Mouse (Mus musculus): ENCODE results near the gene Ucp2. TPM values are rescaled to one million over a fixed set of nuclear protein-coding genes. Genes with fewer than 3 reads are reported as not detected.
A peak's percentile ranks its signal among the peaks of the same experiment; 100 is the strongest.

The Ucp2 gene
- polyA plus RNA-seq, 1 experiment = 172 TPM

GRCm38 (mm10) chr7:100535831-100536230, 42.7 kb downstream of the Ucp2 start:
- no peak for DNase-seq
- WGBS = 84% methylated on average over 2 of the region's 2 CpGs
- Histone ChIP-seq H3K36me3 (ENCODE audit: control insufficient read depth, insufficient read depth, low read length) (peaks cover 2% of the 10 kb centered on the region; the same call in 1 of the 2 replicates), H3K4me1 (ENCODE audit: control insufficient read depth, insufficient read depth, low read length) (peaks cover 2% of the 10 kb centered on the region; the same call in 1 of the 2 replicates), H3K4me3 (ENCODE audit: insufficient read depth, low read depth, low read length) (no peak overlapping the region), H3K27ac (ENCODE audit: insufficient read depth, low read depth, low read length) (no peak overlapping the region), H3K27me3 (replicated peaks; ENCODE audit: control insufficient read depth, insufficient read depth, low read length) (no peaks in the 10 kb centered on the region)
- TF ChIP-seq POLR2A (IDR thresholded peaks at IDR 0.05; ENCODE audit: low read depth, low read length) (no peak), CTCF (conservative IDR thresholded peaks at IDR 0.05; ENCODE audit: insufficient read depth, insufficient read length, low read depth, low read length) (no peak)

- no peaks in the 10 kb centered on the region for H3K27me3 ChIP-seq (replicated peaks; ENCODE audit: control insufficient read depth, insufficient read depth, low read length)
- H3K4me1 ChIP-seq (ENCODE audit: control insufficient read depth, insufficient read depth, low read length) = peaks cover 2% of the 10 kb centered on the region; the same call in 1 of the 2 replicates
- peak within 1 kb of the TSS; percentile 76 for H3K4me3 ChIP-seq (ENCODE audit: insufficient read depth, low read depth, low read length)
- DNase-seq = peak; percentile 94
- under 1% methylated on average over 33 of the region's 33 CpGs for WGBS
- no peak for TF ChIP-seq POLR2A (IDR thresholded peaks at IDR 0.05; ENCODE audit: low read depth, low read length)
- TF ChIP-seq CTCF (conservative IDR thresholded peaks at IDR 0.05; ENCODE audit: insufficient read depth, insufficient read length, low read depth, low read length) = no peak
- H3K36me3 ChIP-seq (ENCODE audit: control insufficient read depth, insufficient read depth, low read length) = peaks cover 2% of the 10 kb centered on the region; the same call in 1 of the 2 replicates
- H3K27ac ChIP-seq (ENCODE audit: insufficient read depth, low read depth, low read length) = peak within 1 kb of the TSS; percentile 77
These were observed 43.8 kb downstream of the Ucp2 start, which contains the start of gene Coa4 for GRCm38 (mm10) chr7:100536804-100537518. Gene Coa4 (plus strand): TSS chr7:100537071.

- peak overlapping the region; percentile 58 for H3K27ac ChIP-seq (ENCODE audit: insufficient read depth, low read depth, low read length)
- H3K4me1 ChIP-seq (ENCODE audit: control insufficient read depth, insufficient read depth, low read length) = peaks cover 2% of the 10 kb centered on the region; the same call in 1 of the 2 replicates
- peak overlapping the region; percentile 66; the same call in 1 of the 2 replicates for H3K4me3 ChIP-seq (ENCODE audit: insufficient read depth, low read depth, low read length)
- 14% methylated on average over 7 of the region's 7 CpGs for WGBS
- H3K27me3 ChIP-seq (replicated peaks; ENCODE audit: control insufficient read depth, insufficient read depth, low read length) = no peaks in the 10 kb centered on the region
- H3K36me3 ChIP-seq (ENCODE audit: control insufficient read depth, insufficient read depth, low read length) = peaks cover 2% of the 10 kb centered on the region; the same call in 1 of the 2 replicates
- no peak for TF ChIP-seq CTCF (conservative IDR thresholded peaks at IDR 0.05; ENCODE audit: insufficient read depth, insufficient read length, low read depth, low read length)
- no peak for TF ChIP-seq POLR2A (IDR thresholded peaks at IDR 0.05; ENCODE audit: low read depth, low read length)
- peak; percentile 29 for DNase-seq
These were observed 44.4 kb downstream of the Ucp2 start for GRCm38 (mm10) chr7:100537519-100537902.

GRCm38 (mm10) chr7:100539516-100539915, 46.4 kb downstream of the Ucp2 start:
- no peak overlapping the region for H3K4me3 ChIP-seq (ENCODE audit: insufficient read depth, low read depth, low read length)
- DNase-seq = no peak

GRCm38 (mm10) chr7:100544437-100544836, 51.3 kb downstream of the Ucp2 start:
- WGBS = 39% methylated on average over 1 of the region's 1 CpGs
- peaks cover 3% of the 10 kb centered on the region; the same call in 1 of the 2 replicates for H3K4me1 ChIP-seq (ENCODE audit: control insufficient read depth, insufficient read depth, low read length)
- peaks cover 1% of the 10 kb centered on the region; the same call in 1 of the 2 replicates for H3K36me3 ChIP-seq (ENCODE audit: control insufficient read depth, insufficient read depth, low read length)
- H3K27ac ChIP-seq (ENCODE audit: insufficient read depth, low read depth, low read length) = no peak overlapping the region
- no peaks in the 10 kb centered on the region for H3K27me3 ChIP-seq (replicated peaks; ENCODE audit: control insufficient read depth, insufficient read depth, low read length)
- H3K4me3 ChIP-seq (ENCODE audit: insufficient read depth, low read depth, low read length) = no peak overlapping the region
- TF ChIP-seq CTCF (conservative IDR thresholded peaks at IDR 0.05; ENCODE audit: insufficient read depth, insufficient read length, low read depth, low read length) = no peak
- no peak for TF ChIP-seq POLR2A (IDR thresholded peaks at IDR 0.05; ENCODE audit: low read depth, low read length)
- peak; percentile 47 for DNase-seq

More at GRCm38 (mm10) chr7:100539516-100539915, 46.4 kb downstream of the Ucp2 start:
- no peak for TF ChIP-seq CTCF (conservative IDR thresholded peaks at IDR 0.05; ENCODE audit: insufficient read depth, insufficient read length, low read depth, low read length)
- no peak for TF ChIP-seq POLR2A (IDR thresholded peaks at IDR 0.05; ENCODE audit: low read depth, low read length)
- Histone ChIP-seq H3K4me1 (ENCODE audit: control insufficient read depth, insufficient read depth, low read length) (peaks cover 2% of the 10 kb centered on the region; the same call in 1 of the 2 replicates), H3K36me3 (ENCODE audit: control insufficient read depth, insufficient read depth, low read length) (peaks cover 2% of the 10 kb centered on the region; the same call in 1 of the 2 replicates), H3K27me3 (replicated peaks; ENCODE audit: control insufficient read depth, insufficient read depth, low read length) (no peaks in the 10 kb centered on the region), H3K27ac (ENCODE audit: insufficient read depth, low read depth, low read length) (no peak overlapping the region)
- WGBS = 95% methylated on average over 9 of the region's 9 CpGs

GRCm38 (mm10) chr7:100547631-100548030, 54.5 kb downstream of the Ucp2 start:
- TF ChIP-seq POLR2A (IDR thresholded peaks at IDR 0.05; ENCODE audit: low read depth, low read length) (no peak), CTCF (conservative IDR thresholded peaks at IDR 0.05; ENCODE audit: insufficient read depth, insufficient read length, low read depth, low read length) (no peak)
- Histone ChIP-seq H3K36me3 (ENCODE audit: control insufficient read depth, insufficient read depth, low read length) (no peaks in the 10 kb centered on the region), H3K27me3 (replicated peaks; ENCODE audit: control insufficient read depth, insufficient read depth, low read length) (no peaks in the 10 kb centered on the region), H3K27ac (ENCODE audit: insufficient read depth, low read depth, low read length) (no peak overlapping the region), H3K4me3 (ENCODE audit: insufficient read depth, low read depth, low read length) (no peak overlapping the region), H3K4me1 (ENCODE audit: control insufficient read depth, insufficient read depth, low read length) (peaks cover 3% of the 10 kb centered on the region; the same call in 1 of the 2 replicates)
- DNase-seq = no peak
- WGBS = 76% methylated on average over 4 of the region's 4 CpGs

GRCm38 (mm10) chr7:100549796-100550195, 56.7 kb downstream of the Ucp2 start:
- H3K4me1 ChIP-seq (ENCODE audit: control insufficient read depth, insufficient read depth, low read length) = peaks cover 2% of the 10 kb centered on the region; the same call in 1 of the 2 replicates
- no peak overlapping the region for H3K4me3 ChIP-seq (ENCODE audit: insufficient read depth, low read depth, low read length)
- 93% methylated on average over 3 of the region's 3 CpGs for WGBS
- TF ChIP-seq CTCF (conservative IDR thresholded peaks at IDR 0.05; ENCODE audit: insufficient read depth, insufficient read length, low read depth, low read length) (no peak), POLR2A (IDR thresholded peaks at IDR 0.05; ENCODE audit: low read depth, low read length) (no peak)
- no peak overlapping the region for H3K27ac ChIP-seq (ENCODE audit: insufficient read depth, low read depth, low read length)
- no peaks in the 10 kb centered on the region for H3K27me3 ChIP-seq (replicated peaks; ENCODE audit: control insufficient read depth, insufficient read depth, low read length)
- no peak for DNase-seq
- no peaks in the 10 kb centered on the region for H3K36me3 ChIP-seq (ENCODE audit: control insufficient read depth, insufficient read depth, low read length)
